Mouse (Mus musculus): ENCODE measurements around the gene Nxph4.

Gene Nxph4

DNA sequence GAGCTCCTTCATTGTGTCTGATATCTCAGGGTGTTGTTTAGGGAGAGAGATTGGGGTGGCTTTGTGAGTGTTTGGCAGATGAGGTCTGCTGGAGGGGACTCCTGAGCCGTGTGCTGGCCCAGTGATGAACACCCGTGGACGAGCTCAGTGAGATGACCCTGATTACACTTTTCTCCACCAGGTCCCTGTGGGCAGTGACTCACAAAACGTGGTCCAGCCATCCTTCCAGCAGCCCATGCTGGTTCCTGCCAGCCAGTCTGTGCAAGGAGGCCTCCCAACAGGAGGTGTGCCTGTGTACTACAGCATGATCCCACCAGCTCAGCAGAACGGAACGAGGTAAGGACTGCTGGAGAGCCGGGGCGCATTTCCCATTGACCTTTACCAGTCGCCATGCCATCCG is 49.1 kb downstream of the Nxph4 start:
- DNase-seq (ENCODE audit: low spot score), result no peak

DNA sequence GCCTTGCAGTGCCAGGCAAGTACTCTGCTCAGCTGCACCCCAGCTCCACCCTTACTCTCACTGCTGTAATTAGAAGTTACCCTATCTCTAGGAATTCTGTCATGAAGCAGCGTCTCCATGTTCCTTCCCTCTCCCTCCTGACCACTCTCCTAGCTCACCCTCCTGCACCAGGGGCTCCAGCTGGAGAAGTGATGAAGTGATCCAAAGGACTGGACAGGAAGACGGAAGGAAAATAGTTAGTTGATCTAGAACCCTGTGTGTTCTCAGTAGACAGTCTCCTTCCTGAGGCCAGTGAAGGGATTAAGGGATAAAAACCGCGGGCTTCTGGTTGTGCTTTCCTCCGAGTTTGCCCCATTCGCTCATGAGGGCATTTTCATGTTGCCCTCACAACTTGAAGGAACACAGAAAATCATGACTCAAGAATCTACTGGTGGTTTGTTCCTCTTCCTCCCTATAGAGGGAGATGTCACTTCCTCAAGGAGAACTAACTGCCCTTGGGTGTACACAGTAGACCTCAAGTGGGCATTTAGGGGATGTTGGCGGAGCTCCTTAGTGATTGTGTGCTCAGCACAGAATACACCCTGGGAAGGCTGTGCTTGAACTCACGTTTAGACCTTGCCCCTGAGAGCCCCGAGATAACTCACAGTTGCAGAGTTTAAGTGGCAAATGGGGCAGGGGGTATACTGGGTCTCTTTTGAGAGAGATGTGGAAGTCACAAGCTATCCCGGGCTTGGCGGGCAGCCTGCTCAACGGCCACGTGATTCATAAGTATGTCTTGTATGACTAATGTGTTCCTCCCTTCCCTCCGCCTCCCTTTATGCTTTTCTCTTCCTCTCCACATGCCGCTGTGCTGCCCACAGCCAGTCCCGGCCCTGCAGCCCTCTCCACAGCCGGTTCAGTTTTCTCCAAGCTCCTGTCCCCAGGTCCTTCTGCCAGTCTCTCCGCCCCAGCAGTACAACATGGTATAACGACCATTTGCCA is 53.2 kb downstream of the Nxph4 start:
- no peak for DNase-seq (ENCODE audit: low spot score)

DNA sequence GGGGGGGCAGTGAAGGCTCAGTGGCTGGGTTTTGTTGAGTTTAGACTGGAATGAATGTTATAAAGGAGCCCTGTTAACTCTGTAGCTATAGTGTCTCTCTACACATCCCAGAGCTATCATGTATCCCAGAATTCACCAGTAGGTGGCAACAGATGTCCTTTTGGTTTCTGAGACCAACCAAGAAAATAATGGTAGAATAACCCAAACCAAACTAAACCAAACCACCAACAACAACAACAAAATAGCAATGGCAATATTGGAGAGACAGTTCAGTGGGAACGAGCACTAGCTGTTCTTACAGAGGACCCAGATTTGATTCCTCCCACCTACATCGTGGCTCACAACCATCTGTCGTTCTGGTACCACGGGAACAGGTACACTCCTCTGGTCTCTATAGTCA is 55.2 kb downstream of the Nxph4 start:
- DNase-seq (ENCODE audit: low spot score), result no peak

DNA sequence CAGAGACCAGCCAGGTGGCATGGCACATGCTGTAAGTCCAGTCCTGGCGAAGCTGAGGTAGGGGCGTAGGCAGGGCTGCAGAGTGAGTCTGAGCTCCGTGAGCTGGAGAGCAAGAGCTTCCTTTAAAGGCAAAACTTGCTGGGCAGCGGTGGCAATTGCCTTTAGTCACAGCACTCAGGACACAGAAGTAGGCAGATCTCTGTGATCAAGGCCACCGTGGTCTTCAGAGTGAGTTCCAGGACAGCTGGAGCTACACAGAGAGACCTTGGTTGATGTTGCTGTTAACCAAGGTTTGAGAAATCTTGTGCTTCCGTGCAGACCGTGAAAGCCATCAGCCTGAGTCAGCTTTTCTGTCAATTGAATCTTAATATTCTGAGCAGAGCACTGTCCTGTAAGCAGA is 57.1 kb downstream of the Nxph4 start:
- DNase-seq (ENCODE audit: low spot score), result no peak

DNA sequence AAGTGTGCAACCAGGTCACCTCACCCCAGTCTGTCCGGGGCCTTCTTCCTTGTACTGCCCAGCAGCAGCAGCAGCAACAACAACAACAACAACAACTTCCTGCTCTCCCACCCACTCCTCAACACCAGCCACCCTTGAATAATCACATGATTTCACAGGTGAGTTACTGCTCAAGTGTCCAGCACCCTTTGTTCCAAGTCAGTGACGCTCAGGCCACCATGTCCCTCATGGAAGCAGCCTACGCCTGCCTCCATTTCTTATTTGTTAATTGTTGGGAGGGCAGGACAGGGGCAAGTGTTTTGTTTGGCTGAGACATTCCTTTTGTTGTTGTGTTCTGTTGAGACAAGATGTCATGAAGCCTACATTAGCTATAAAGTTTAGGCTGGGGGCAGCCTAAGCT is 57.8 kb downstream of the Nxph4 start:
- no peak for DNase-seq (ENCODE audit: low spot score)

All from yolk sac, embryonic 10.5 days (tissue).